Mouse (Mus musculus) G1E (cell line): ENCODE data around the gene Ceacam16. TPM values are rescaled to one million over a fixed set of nuclear protein-coding genes. Genes with fewer than 3 reads are reported as not detected.
A peak's percentile ranks its signal among the peaks of the same experiment; 100 is the strongest.

ENCODE experiments used
- ATAC-seq: 2 replicates; pipeline ENCODE4 v1.8.0; 2016; ENCODE audit warnings: mild to moderate bottlenecking; ENCODE audit not compliant: insufficient number of reproducible peaks, poor library complexity, low FRiP score, severe bottlenecking; ENCODE audit errors: extremely low read depth
- DNase-seq: peaks from one replicate; pipeline ENCODE4 v3.0.0; 2012; ENCODE audit warnings: low spot score
- H3K27me3 ChIP-seq: 2 replicates; pipeline ENCODE4 v1.6.1; 2012; ENCODE audit warnings: mild to moderate bottlenecking, low read length, inconsistent platforms; ENCODE audit not compliant: insufficient read depth
- H3K36me3 ChIP-seq: replicated peaks from 2 replicates; pipeline ENCODE3; 2012; ENCODE audit warnings: mild to moderate bottlenecking, inconsistent platforms
- H3K4me1 ChIP-seq: 2 replicates; pipeline ENCODE4 v1.6.1; 2012; ENCODE audit warnings: low read depth, low read length, inconsistent platforms, mixed read lengths; ENCODE audit not compliant: insufficient read depth
- H3K4me3 ChIP-seq: 2 replicates; pipeline ENCODE4 v1.5.1; 2012; ENCODE audit warnings: low read depth, mild to moderate bottlenecking, inconsistent platforms, low read length, moderate library complexity, mixed read lengths
- H3K9me3 ChIP-seq: replicated peaks from 2 replicates; pipeline ENCODE4 v1.6.1; 2012; ENCODE audit warnings: inconsistent platforms
- CTCF ChIP-seq: IDR thresholded peaks from 2 replicates; pipeline ENCODE4 v1.5.1; 2012; ENCODE audit warnings: low read depth, low read length, inconsistent platforms, mixed read lengths
- GATA1 ChIP-seq: IDR thresholded peaks from 2 replicates; pipeline ENCODE4 v1.6.1; 2012; ENCODE audit warnings: borderline replicate concordance, low read length, inconsistent platforms, mixed read lengths
- GATA2 ChIP-seq: IDR thresholded peaks from 2 replicates; pipeline ENCODE4 v1.6.1; 2012; ENCODE audit warnings: low read depth, low read length, inconsistent platforms, borderline replicate concordance
- POLR2AphosphoS5 ChIP-seq: IDR thresholded peaks from 2 replicates; pipeline ENCODE4 v1.6.1; 2012; ENCODE audit warnings: low read depth, low read length, inconsistent platforms; ENCODE audit not compliant: insufficient replicate concordance
- TAL1 ChIP-seq: conservative IDR thresholded peaks from 2 replicates; pipeline ENCODE4 v1.6.1; 2012; ENCODE audit warnings: low read depth, low read length, inconsistent platforms, mixed read lengths
- polyA plus RNA-seq: library from polyadenylated mRNA; stranded (reverse); fragments of >175 nt; gene quantifications from 2 replicates; pipeline ENCODE4 v1.2.3, GENCODE M21; 2012
- total RNA-seq, 2 experiments: library from RNA; stranded (forward) in 1 of 2; stranded (reverse) in 1 of 2; fragments of 200-1000 nt in 1 of 2; fragments of >200 nt in 1 of 2; fragmentation: Nextera tagmentation in 1 of 2; gene quantifications; 2 replicates each; pipeline ENCODE4 v1.2.3; 2014 to 2017

Gene Ceacam16
- total and polyA plus RNA-seq, 3 experiments: 2.2 to 4.1 (median 2.8) TPM

DNA sequence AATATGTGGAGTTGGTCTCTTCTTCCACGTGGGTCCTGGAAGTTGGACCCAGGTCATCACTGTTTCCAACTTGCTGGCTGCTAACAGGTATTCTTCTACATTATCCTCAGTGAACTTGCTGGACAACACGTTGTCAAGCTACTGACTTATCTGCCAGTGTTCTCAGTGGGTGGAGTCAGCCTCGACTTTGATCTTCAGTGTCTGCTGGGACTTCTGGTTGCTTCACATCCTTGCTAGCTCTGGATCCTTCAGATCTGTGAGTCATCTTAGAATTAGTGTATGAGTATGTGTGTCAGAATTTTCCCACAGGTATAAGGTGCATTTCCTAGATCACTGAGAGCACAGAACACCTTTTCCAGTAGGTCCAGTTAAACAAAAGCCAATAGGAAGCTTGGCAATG is 24.3 kb downstream of the Ceacam16 start:
- ATAC-seq: no peak
- no peak for DNase-seq
- no peak overlapping the region for H3K4me3 ChIP-seq
- TF ChIP-seq TAL1 (no peak), POLR2AphosphoS5 (no peak), GATA2 (no peak), GATA1 (no peak)
- H3K4me1 ChIP-seq: no peaks in the 10 kb centered on the region
- no peaks in the 10 kb centered on the region for H3K36me3 ChIP-seq
- H3K27me3 ChIP-seq: peaks cover 7% of the 10 kb centered on the region; the same call in 1 of the 2 replicates
- H3K9me3 ChIP-seq: no peaks in the 10 kb centered on the region

DNA sequence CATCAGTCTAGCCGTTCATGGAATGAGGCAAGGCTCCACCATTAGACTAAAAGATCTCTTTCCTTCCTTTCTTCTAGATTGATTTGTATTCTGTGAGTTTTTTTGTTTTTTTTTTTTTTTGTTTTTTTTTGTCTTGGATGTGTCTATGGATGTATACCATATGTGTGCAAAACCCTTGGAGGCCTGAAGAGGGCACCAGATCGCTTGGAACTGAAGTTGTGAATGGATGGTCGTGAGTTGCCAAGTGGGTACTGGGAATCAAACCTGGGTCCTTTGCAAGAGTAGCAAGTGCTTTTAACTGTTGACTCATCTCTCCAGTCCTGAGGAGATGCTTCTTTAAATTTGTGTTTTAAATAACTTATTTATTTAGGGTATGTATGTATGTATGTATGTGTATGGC is 27.0 kb downstream of the Ceacam16 start:
- ATAC-seq (no peak), DNase-seq (no peak)
- no peak for TF ChIP-seq CTCF
- TF ChIP-seq GATA2: no peak
- no peak for TF ChIP-seq POLR2AphosphoS5
- TF ChIP-seq TAL1: no peak
- no peak for TF ChIP-seq GATA1
- no peak overlapping the region for H3K4me3 ChIP-seq
- H3K4me1 ChIP-seq: peaks cover 7% of the 10 kb centered on the region
- no peaks in the 10 kb centered on the region for H3K9me3 ChIP-seq
- H3K27me3 ChIP-seq: peaks cover 13% of the 10 kb centered on the region
- no peaks in the 10 kb centered on the region for H3K36me3 ChIP-seq

DNA sequence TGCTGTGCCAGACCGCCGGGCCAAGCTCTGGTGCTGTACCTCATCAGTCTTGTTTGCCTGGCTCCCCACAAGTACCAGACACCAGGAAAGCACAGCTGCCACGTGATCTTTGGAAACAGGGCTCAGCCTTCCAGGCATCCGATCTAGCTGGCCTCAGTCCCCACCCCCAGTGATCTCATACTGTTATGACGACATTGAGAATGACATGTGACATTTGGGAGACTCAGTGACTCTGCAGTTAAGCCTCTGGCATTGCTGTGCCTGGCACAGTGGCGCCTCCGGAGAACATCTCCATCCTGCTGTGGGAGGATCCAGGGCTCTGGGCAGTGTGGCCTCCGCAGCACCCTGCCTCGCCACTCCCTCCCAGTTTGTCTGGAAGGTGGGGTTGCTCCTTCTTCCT is 29.3 kb downstream of the Ceacam16 start:
- TF ChIP-seq GATA2 (no peak), TAL1 (no peak), GATA1 (no peak), CTCF (no peak), POLR2AphosphoS5 (no peak)
- Histone ChIP-seq H3K36me3 (no peaks in the 10 kb centered on the region), H3K4me1 (peaks cover 7% of the 10 kb centered on the region), H3K9me3 (no peaks in the 10 kb centered on the region), H3K27me3 (peaks cover 16% of the 10 kb centered on the region), H3K4me3 (no peak overlapping the region)
- DNase-seq: no peak
- no peak for ATAC-seq

GRCm38 (mm10) chr7:19830682-19831156 is 30.4 kb downstream of the Ceacam16 start:
- DNase-seq: no peak
- TF ChIP-seq POLR2AphosphoS5 (no peak), TAL1 (no peak), GATA2 (no peak), GATA1 (no peak), CTCF (no peak)
- Histone ChIP-seq H3K27me3 (peaks cover 22% of the 10 kb centered on the region), H3K9me3 (no peaks in the 10 kb centered on the region), H3K4me1 (peaks cover 7% of the 10 kb centered on the region), H3K4me3 (no peak overlapping the region), H3K36me3 (no peaks in the 10 kb centered on the region)
- ATAC-seq: no peak

DNA sequence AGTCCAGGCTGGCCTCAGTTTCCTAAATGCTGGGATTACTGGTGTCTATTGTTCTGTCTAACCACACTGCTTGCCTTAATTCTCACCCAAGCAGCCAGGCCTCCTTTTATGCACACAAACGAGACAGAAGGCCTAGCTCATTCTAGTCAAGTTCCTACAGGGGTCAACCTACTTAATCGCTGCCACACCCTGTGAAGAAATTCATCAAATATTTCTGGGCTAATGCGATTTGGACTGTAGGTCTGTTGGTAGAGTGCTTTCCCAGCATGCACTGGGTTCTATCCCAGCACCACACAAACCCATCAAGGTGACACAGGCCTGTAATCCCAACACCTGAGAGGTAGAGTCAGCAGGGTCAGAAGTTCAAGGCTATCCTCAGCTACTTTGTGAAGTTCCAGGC is 31.4 kb downstream of the Ceacam16 start:
- peaks cover 24% of the 10 kb centered on the region for H3K27me3 ChIP-seq
- ATAC-seq: no peak
- no peak for DNase-seq
- TF ChIP-seq CTCF: no peak
- TF ChIP-seq TAL1: no peak
- TF ChIP-seq GATA1: no peak
- no peak overlapping the region for H3K4me3 ChIP-seq
- no peaks in the 10 kb centered on the region for H3K36me3 ChIP-seq
- peaks cover 13% of the 10 kb centered on the region for H3K4me1 ChIP-seq
- no peaks in the 10 kb centered on the region for H3K9me3 ChIP-seq

DNA sequence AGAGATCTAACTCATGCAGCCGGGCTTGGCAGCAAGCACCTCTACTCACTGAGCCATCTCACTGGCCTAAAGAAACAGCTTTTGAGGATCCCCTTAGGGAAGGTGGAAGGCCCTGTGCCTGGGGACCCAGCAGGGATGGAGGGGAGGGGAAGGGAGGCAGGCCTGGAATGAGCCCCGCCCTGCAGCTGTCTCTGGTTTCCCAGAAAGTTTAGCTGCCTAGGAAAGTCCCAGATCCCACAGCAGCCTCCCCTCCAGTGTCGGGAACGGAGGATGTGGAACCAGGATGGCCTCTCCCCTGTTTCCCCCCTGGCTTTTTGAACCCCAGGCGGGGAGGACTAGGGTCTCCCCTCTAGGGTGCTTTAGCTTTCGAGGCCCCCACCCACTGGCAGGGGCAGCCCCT is 34.3 kb downstream of the Ceacam16 start:
- Histone ChIP-seq H3K27me3 (peaks cover 47% of the 10 kb centered on the region), H3K9me3 (no peaks in the 10 kb centered on the region), H3K36me3 (no peaks in the 10 kb centered on the region), H3K4me1 (peaks cover 40% of the 10 kb centered on the region), H3K4me3 (no peak overlapping the region)
- DNase-seq (no peak), ATAC-seq (no peak)
- TF ChIP-seq GATA1 (no peak), POLR2AphosphoS5 (no peak), GATA2 (no peak), TAL1 (no peak), CTCF (no peak)

GRCm38 (mm10) chr7:19824182-19824973 is 36.7 kb downstream of the Ceacam16 start:
- Histone ChIP-seq H3K4me1 (peaks cover 36% of the 10 kb centered on the region), H3K4me3 (peak overlapping the region; percentile 31; the same call in 1 of the 2 replicates), H3K9me3 (no peaks in the 10 kb centered on the region), H3K27me3 (peaks cover 48% of the 10 kb centered on the region), H3K36me3 (no peaks in the 10 kb centered on the region)
- DNase-seq (peak; percentile 80), ATAC-seq (peak; percentile 78)
- TF ChIP-seq TAL1 (no peak), POLR2AphosphoS5 (no peak), GATA1 (no peak), CTCF (no peak), GATA2 (no peak)
